Mouse (Mus musculus): ENCODE measurements around the gene 7420426K07Rik. TPM values are rescaled to one million over a fixed set of nuclear protein-coding genes. Genes with fewer than 3 reads are reported as not detected.

Gene 7420426K07Rik
- polyA plus RNA-seq, 1 experiment from 2014 or later: not detected

Other genes starting within 250 kb of the 7420426K07Rik start
- not detected in 2 replicates for gene Prr23a1, start 60.6 kb upstream of the 7420426K07Rik start, polyA plus RNA-seq (2014; fragmentation: Nextera tagmentation; extraction: Ambion mirVana)
- gene Prr23a2, start 46.6 kb upstream of the 7420426K07Rik start, polyA plus RNA-seq (2014; fragmentation: Nextera tagmentation; extraction: Ambion mirVana): not detected in 2 replicates
- gene Prr23a3, start 38.4 kb upstream of the 7420426K07Rik start, polyA plus RNA-seq (2014; fragmentation: Nextera tagmentation; extraction: Ambion mirVana): not detected in 2 replicates
- not detected in 2 replicates for gene Foxl2, start 52.2 kb downstream of the 7420426K07Rik start, polyA plus RNA-seq (2014; fragmentation: Nextera tagmentation; extraction: Ambion mirVana)
- 36.8 and 38.3 TPM in 2 replicates for gene Faim, start 83.3 kb downstream of the 7420426K07Rik start, polyA plus RNA-seq (2014; fragmentation: Nextera tagmentation; extraction: Ambion mirVana)
- 0.10 TPM in 1 of 2 replicates, not detected in the other for gene Gm1123, start 132.6 kb downstream of the 7420426K07Rik start, polyA plus RNA-seq (2014; fragmentation: Nextera tagmentation; extraction: Ambion mirVana)
- gene Pik3cb, start 237.5 kb downstream of the 7420426K07Rik start, polyA plus RNA-seq (2014; fragmentation: Nextera tagmentation; extraction: Ambion mirVana): 1.3 and 2.5 TPM in 2 replicates

Data from heart, embryonic 11.5 days (tissue).